Mouse (Mus musculus) embryonic facial prominence, embryonic 15.5 days (tissue): ENCODE data around the gene Castor1. TPM values are rescaled to one million over a fixed set of nuclear protein-coding genes. Genes with fewer than 3 reads are reported as not detected.
"Not testable (repeated sequence)": the region's sequence is repeated elsewhere in the genome, so short reads cannot be mapped to it uniquely, and the experiment has no call there.

ENCODE experiments used
- ATAC-seq: fragments of 200-750 bp; cut with Nextera tagmentation; 2 replicates; pipeline ENCODE4 v1.8.0; 2017; ENCODE audit warnings: low read depth, moderate TSS enrichment; ENCODE audit not compliant: insufficient number of reproducible peaks, low FRiP score, low TSS enrichment
- H3K27ac ChIP-seq: fragments of 300-500 bp; sonication (generic); replicated peaks from 2 replicates; pipeline ENCODE4 v1.5.1; 2015; ENCODE audit warnings: mild to moderate bottlenecking, inconsistent platforms
- H3K27me3 ChIP-seq: fragments of 300-500 bp; sonication (generic); 2 replicates; pipeline ENCODE4 v1.6.1; 2015; ENCODE audit warnings: inconsistent platforms
- H3K36me3 ChIP-seq: fragments of 300-500 bp; sonication (generic); 2 replicates; pipeline ENCODE4 v1.6.1; 2015; ENCODE audit warnings: mild to moderate bottlenecking, inconsistent platforms
- H3K4me1 ChIP-seq: fragments of 300-500 bp; sonication (generic); 2 replicates; pipeline ENCODE4 v1.6.1; 2015; ENCODE audit warnings: inconsistent platforms
- H3K4me2 ChIP-seq: fragments of 300-500 bp; sonication (generic); replicated peaks from 2 replicates; pipeline ENCODE4 v1.6.1; 2015; ENCODE audit warnings: mild to moderate bottlenecking, inconsistent platforms
- H3K4me3 ChIP-seq: fragments of 300-500 bp; sonication (generic); replicated peaks from 2 replicates; pipeline ENCODE4 v1.5.1; 2015; ENCODE audit warnings: mild to moderate bottlenecking, inconsistent platforms
- H3K9ac ChIP-seq: fragments of 300-500 bp; sonication (generic); 2 replicates; pipeline ENCODE4 v1.6.1; 2015; ENCODE audit warnings: inconsistent platforms
- H3K9me3 ChIP-seq: fragments of 300-500 bp; sonication (generic); replicated peaks from 2 replicates; pipeline ENCODE4 v1.6.1; 2016; ENCODE audit warnings: inconsistent platforms
- WGBS: fragments of 180-500 bp; shearing (Covaris S2); methylation state at CpG from one replicate; pipeline ENCODE4 v1.1.7; 2015; 5-methylcytosine and 5-hydroxymethylcytosine counted together
- polyA plus RNA-seq: library from polyadenylated mRNA; unstranded; fragments of >200 nt; fragmentation: Nextera tagmentation; extraction: Ambion mirVana; gene quantifications from 2 replicates; pipeline ENCODE4 v1.2.1, GENCODE M21; 2015

Gene Castor1
- 13.1 and 14.0 TPM in 2 replicates for polyA plus RNA-seq

GRCm38 (mm10) chr11:4217914-4218629, at the start of gene Castor1:
Gene Castor1 (plus strand): TSS chr11:4218225.
- Histone ChIP-seq H3K27ac (peak within 1 kb of the TSS; percentile 71), H3K9me3 (no peaks in the 10 kb centered on the region), H3K36me3 (peaks cover 30% of the 10 kb centered on the region), H3K4me2 (peak within 1 kb of the TSS; percentile 94), H3K9ac (peak within 1 kb of the TSS; percentile 53), H3K4me3 (peak within 1 kb of the TSS; percentile 53), H3K27me3 (no peaks in the 10 kb centered on the region), H3K4me1 (peaks cover 21% of the 10 kb centered on the region)
- peak; percentile 74 for ATAC-seq
- 1% methylated on average over 56 of the region's 56 CpGs for WGBS

GRCm38 (mm10) chr11:4174586-4174985, 43.4 kb upstream of the Castor1 start:
- H3K9me3 ChIP-seq, result no peaks in the 10 kb centered on the region
- H3K27ac ChIP-seq, result no peak overlapping the region
- H3K27me3 ChIP-seq, result no peaks in the 10 kb centered on the region
- H3K36me3 ChIP-seq, result peaks cover 100% of the 10 kb centered on the region
- no peak overlapping the region for H3K4me3 ChIP-seq
- 0 out of 2 replicates have a peak, but pooled peaks have one; percentile 11 for ATAC-seq
- no peak overlapping the region for H3K4me2 ChIP-seq
- 90% methylated on average over 5 of the region's 5 CpGs for WGBS
- H3K9ac ChIP-seq, result no peak overlapping the region
- no peaks in the 10 kb centered on the region for H3K4me1 ChIP-seq

GRCm38 (mm10) chr11:4177716-4178115, 40.3 kb upstream of the Castor1 start:
- Histone ChIP-seq H3K4me1 (no peaks in the 10 kb centered on the region), H3K4me3 (no peak overlapping the region), H3K9ac (no peak overlapping the region), H3K27me3 (no peaks in the 10 kb centered on the region), H3K27ac (no peak overlapping the region), H3K36me3 (peaks cover 98% of the 10 kb centered on the region), H3K9me3 (no peaks in the 10 kb centered on the region), H3K4me2 (no peak overlapping the region)
- ATAC-seq, result no peak
- WGBS, result 82% methylated on average over 4 of the region's 4 CpGs

DNA sequence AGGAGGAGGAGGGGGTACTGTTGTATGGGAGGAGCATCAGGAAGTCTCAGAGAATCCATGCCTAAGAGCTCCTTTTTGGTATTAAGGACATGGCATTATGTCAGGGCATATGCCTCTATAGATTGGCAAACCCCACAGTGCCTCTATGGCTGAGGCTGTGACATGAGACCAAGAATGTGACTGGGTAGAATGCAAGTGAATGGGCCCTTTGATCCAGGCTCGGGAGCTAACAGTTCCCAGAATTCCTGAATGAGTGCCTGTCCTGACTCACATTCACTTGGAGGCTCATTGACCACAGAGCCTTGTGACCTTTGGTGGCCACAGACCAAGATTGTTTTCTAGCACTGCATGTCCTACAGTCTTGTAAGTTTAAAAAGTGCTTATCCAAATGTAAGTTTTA, 36.0 kb upstream of the Castor1 start:
- no peak overlapping the region for H3K4me2 ChIP-seq
- no peaks in the 10 kb centered on the region for H3K9me3 ChIP-seq
- no peak overlapping the region for H3K9ac ChIP-seq
- 0 out of 2 replicates have a peak overlapping the region, but pooled peaks have one; percentile 0 for H3K27ac ChIP-seq
- no peak overlapping the region for H3K4me3 ChIP-seq
- H3K36me3 ChIP-seq, result peaks cover 58% of the 10 kb centered on the region
- no peak for ATAC-seq
- H3K27me3 ChIP-seq, result no peaks in the 10 kb centered on the region
- WGBS, result 20% methylated on average over 1 of the region's 1 CpGs
- H3K4me1 ChIP-seq, result no peaks in the 10 kb centered on the region

GRCm38 (mm10) chr11:4183511-4183910, 34.5 kb upstream of the Castor1 start:
- peaks cover 44% of the 10 kb centered on the region for H3K36me3 ChIP-seq
- H3K27me3 ChIP-seq, result no peaks in the 10 kb centered on the region
- no peak overlapping the region for H3K4me2 ChIP-seq
- ATAC-seq, result no peak
- no peak overlapping the region for H3K9ac ChIP-seq
- H3K9me3 ChIP-seq, result no peaks in the 10 kb centered on the region
- no peak overlapping the region for H3K27ac ChIP-seq
- peaks cover 14% of the 10 kb centered on the region for H3K4me1 ChIP-seq
- no peak overlapping the region for H3K4me3 ChIP-seq

GRCm38 (mm10) chr11:4184251-4184952, 33.6 kb upstream of the Castor1 start:
- no peak overlapping the region for H3K9ac ChIP-seq
- no peaks in the 10 kb centered on the region for H3K9me3 ChIP-seq
- no peak overlapping the region for H3K27ac ChIP-seq
- ATAC-seq, result no peak
- H3K4me2 ChIP-seq, result no peak overlapping the region
- 59% methylated on average over 4 of the region's 4 CpGs for whole genome bisulfite sequencing
- no peak overlapping the region for H3K4me3 ChIP-seq
- peaks cover 19% of the 10 kb centered on the region for H3K4me1 ChIP-seq
- peaks cover 35% of the 10 kb centered on the region for H3K36me3 ChIP-seq
- no peaks in the 10 kb centered on the region for H3K27me3 ChIP-seq

GRCm38 (mm10) chr11:4185480-4185879, 32.5 kb upstream of the Castor1 start:
- not testable (repeated sequence) for H3K4me3 ChIP-seq, ATAC-seq, H3K9ac ChIP-seq, H3K9me3 ChIP-seq, H3K4me2 ChIP-seq, H3K27ac ChIP-seq, H3K27me3 ChIP-seq
- Histone ChIP-seq H3K36me3 (peaks cover 24% of the 10 kb centered on the region), H3K4me1 (peaks cover 26% of the 10 kb centered on the region)
- 90% methylated on average over 6 of the region's 6 CpGs for WGBS

GRCm38 (mm10) chr11:4186486-4187317, 31.3 kb upstream of the Castor1 start, which contains the start of gene Tbc1d10a:
Gene Tbc1d10a (plus strand): TSS chr11:4186789.
- Histone ChIP-seq H3K9me3 (no peaks in the 10 kb centered on the region), H3K27me3 (no peaks in the 10 kb centered on the region), H3K4me2 (peak within 1 kb of the TSS; percentile 80), H3K27ac (peak within 1 kb of the TSS; percentile 86), H3K9ac (peak within 1 kb of the TSS; percentile 82), H3K4me3 (peak within 1 kb of the TSS; percentile 80), H3K36me3 (peaks cover 12% of the 10 kb centered on the region), H3K4me1 (peaks cover 36% of the 10 kb centered on the region)
- whole genome bisulfite sequencing, result under 1% methylated on average over 71 of the region's 71 CpGs
- ATAC-seq, result peak; percentile 98

- peaks cover 43% of the 10 kb centered on the region for H3K4me1 ChIP-seq
- WGBS, result 12% methylated on average over 9 of the region's 9 CpGs
- peaks cover 7% of the 10 kb centered on the region; the same call in 1 of the 2 replicates for H3K36me3 ChIP-seq
- no peaks in the 10 kb centered on the region for H3K27me3 ChIP-seq
- peak overlapping the region; percentile 80 for H3K4me3 ChIP-seq
- no peaks in the 10 kb centered on the region for H3K9me3 ChIP-seq
- ATAC-seq, result no peak
- H3K4me2 ChIP-seq, result peak overlapping the region; percentile 80
- H3K27ac ChIP-seq, result 0 out of 2 replicates have a peak overlapping the region, but pooled peaks have one; percentile 86
- H3K9ac ChIP-seq, result peak overlapping the region; percentile 82
These were observed 30.7 kb upstream of the Castor1 start for GRCm38 (mm10) chr11:4187318-4187700.

DNA sequence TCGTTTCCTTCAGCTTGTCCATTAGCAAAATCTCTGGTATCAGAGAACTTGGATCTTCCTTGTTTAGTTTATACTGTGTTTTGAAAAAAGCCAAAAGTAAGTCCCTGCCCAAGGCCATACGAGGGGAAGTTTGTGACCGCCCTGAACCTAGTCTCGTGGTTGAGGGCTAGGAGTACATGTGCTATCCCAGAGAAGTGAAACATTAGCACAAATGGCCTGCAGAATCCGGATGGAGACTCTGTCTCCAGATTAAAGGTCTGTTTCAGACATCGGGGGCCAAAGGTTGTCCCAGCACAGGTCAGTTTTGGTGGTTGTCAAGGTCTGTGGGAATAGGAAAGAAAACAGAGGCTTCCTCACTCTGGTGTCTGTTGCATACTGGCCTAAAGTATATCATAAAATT, 28.8 kb upstream of the Castor1 start:
- no peaks in the 10 kb centered on the region for H3K27me3 ChIP-seq
- no peaks in the 10 kb centered on the region for H3K36me3 ChIP-seq
- no peaks in the 10 kb centered on the region for H3K9me3 ChIP-seq
- ATAC-seq, result no peak
- WGBS, result 81% methylated on average over 6 of the region's 6 CpGs
- H3K4me1 ChIP-seq, result peaks cover 52% of the 10 kb centered on the region
- H3K4me3 ChIP-seq, result no peak overlapping the region
- H3K9ac ChIP-seq, result no peak overlapping the region
- H3K4me2 ChIP-seq, result peak overlapping the region; percentile 80; the same call in 1 of the 2 replicates
- no peak overlapping the region for H3K27ac ChIP-seq

GRCm38 (mm10) chr11:4190677-4191076, 27.3 kb upstream of the Castor1 start:
- Histone ChIP-seq H3K36me3 (no peaks in the 10 kb centered on the region), H3K4me2 (no peak overlapping the region; the same call in 1 of the 2 replicates), H3K4me3 (no peak overlapping the region), H3K27me3 (no peaks in the 10 kb centered on the region), H3K27ac (peak overlapping the region; percentile 79), H3K4me1 (peaks cover 52% of the 10 kb centered on the region), H3K9ac (no peak overlapping the region), H3K9me3 (no peaks in the 10 kb centered on the region)
- no peak for ATAC-seq
- 42% methylated on average over 3 of the region's 3 CpGs for WGBS
